Comparison of ENCODE assay signal across 7 mouse cellular contexts in genomic region chr12:101976651-101977403, GRCm38 (mm10). TPM values are rescaled to one million over a fixed set of nuclear protein-coding genes. Genes with fewer than 3 reads are reported as not detected.
DNase-seq lines count a peak whose midpoint lies in the region; ATAC-seq lines count a peak whose summit lies in the region.

No protein-coding gene starts in this region.

- H3K4me3 ChIP-seq in megakaryocyte, embryonic 14.5 days (replicated peaks), result peak overlapping the region; percentile 100
- peak overlapping the region; percentile 88 for H3K4me3 ChIP-seq in embryonic facial prominence, embryonic 14.5 days (ENCODE audit: low read depth, low read length)
- peak overlapping the region; percentile 89 for H3K4me3 ChIP-seq in limb, embryonic 12.5 days (replicated peaks)
- peak overlapping the region; percentile 92 for H3K4me3 ChIP-seq in stomach, embryonic 15.5 days (replicated peaks)

- peak; percentile 14 for DNase-seq in embryonic facial prominence, embryonic 14.5 days (ENCODE audit: low spot score)
- no peak for DNase-seq in layer of hippocampus, postnatal 10 days (ENCODE audit: low spot score in 2 of 2)
- DNase-seq in thymus, postnatal 10 days (ENCODE audit: low spot score in 2 of 2), result no peak

- peaks cover 34% of the 10 kb centered on the region for H3K36me3 ChIP-seq in megakaryocyte, embryonic 14.5 days (replicated peaks; ENCODE audit: low read length)
- H3K36me3 ChIP-seq in embryonic facial prominence, embryonic 14.5 days (ENCODE audit: control insufficient read depth, insufficient read depth, low read length), result 0 out of 2 replicates have a peak, but pooled peaks cover 12% of the 10 kb centered on the region
- peaks cover 7% of the 10 kb centered on the region; the same call in 1 of the 2 replicates for H3K36me3 ChIP-seq in limb, embryonic 12.5 days
- no peaks in the 10 kb centered on the region for H3K36me3 ChIP-seq in stomach, embryonic 15.5 days

- peak overlapping the region; percentile 93 for H3K27ac ChIP-seq in embryonic facial prominence, embryonic 14.5 days (replicated peaks; ENCODE audit: low read depth, low read length)
- peak overlapping the region; percentile 94 for H3K27ac ChIP-seq in limb, embryonic 12.5 days
- H3K27ac ChIP-seq in stomach, embryonic 15.5 days, result peak overlapping the region; percentile 94

- peak overlapping the region; percentile 95 for H3K9ac ChIP-seq in embryonic facial prominence, embryonic 14.5 days (ENCODE audit: low read depth, low read length)
- peak overlapping the region; percentile 92 for H3K9ac ChIP-seq in limb, embryonic 12.5 days (replicated peaks)
- peak overlapping the region; percentile 80; the same call in 1 of the 2 replicates for H3K9ac ChIP-seq in stomach, embryonic 15.5 days

- no peaks in the 10 kb centered on the region for H3K27me3 ChIP-seq in megakaryocyte, embryonic 14.5 days (replicated peaks)
- no peaks in the 10 kb centered on the region for H3K27me3 ChIP-seq in embryonic facial prominence, embryonic 14.5 days (replicated peaks; ENCODE audit: control insufficient read depth, insufficient read depth, low read length)
- no peaks in the 10 kb centered on the region for H3K27me3 ChIP-seq in limb, embryonic 12.5 days
- H3K27me3 ChIP-seq in stomach, embryonic 15.5 days (replicated peaks), result no peaks in the 10 kb centered on the region

- no peaks in the 10 kb centered on the region for H3K9me3 ChIP-seq in megakaryocyte, embryonic 14.5 days
- H3K9me3 ChIP-seq in embryonic facial prominence, embryonic 14.5 days (ENCODE audit: control insufficient read depth, low read length), result no peaks in the 10 kb centered on the region
- no peaks in the 10 kb centered on the region for H3K9me3 ChIP-seq in limb, embryonic 12.5 days
- H3K9me3 ChIP-seq in stomach, embryonic 15.5 days, result no peaks in the 10 kb centered on the region

- H3K4me1 ChIP-seq in megakaryocyte, embryonic 14.5 days, result peaks cover 71% of the 10 kb centered on the region
- peaks cover 8% of the 10 kb centered on the region for H3K4me1 ChIP-seq in embryonic facial prominence, embryonic 14.5 days (ENCODE audit: control insufficient read depth, insufficient read depth, low read length)
- H3K4me1 ChIP-seq in limb, embryonic 12.5 days (replicated peaks), result peaks cover 16% of the 10 kb centered on the region
- H3K4me1 ChIP-seq in stomach, embryonic 15.5 days, result peaks cover 12% of the 10 kb centered on the region

- no peak; the same call in 1 of the 2 replicates for ATAC-seq in megakaryocyte, adult 5-6 weeks (ENCODE audit: poor library complexity, severe bottlenecking)
- no peak; the same call in 1 of the 2 replicates for ATAC-seq in embryonic facial prominence, embryonic 14.5 days (ENCODE audit: low read depth)
- ATAC-seq in limb, embryonic 12.5 days (ENCODE audit: insufficient number of reproducible peaks, insufficient read depth, low FRiP score, low TSS enrichment, low read depth), result no peak
- no peak for ATAC-seq in stomach, embryonic 15.5 days (ENCODE audit: insufficient read depth, low FRiP score, low read depth)

- WGBS in embryonic facial prominence, embryonic 14.5 days, result 15% methylated on average over 13 of the region's 13 CpGs
- WGBS in limb, embryonic 12.5 days, result 28% methylated on average over 13 of the region's 13 CpGs
- WGBS in stomach, embryonic 15.5 days, result 20% methylated on average over 13 of the region's 13 CpGs

- peak overlapping the region; percentile 74 for H3K4me2 ChIP-seq in embryonic facial prominence, embryonic 14.5 days (ENCODE audit: low read depth, low read length)
- peak overlapping the region; percentile 72 for H3K4me2 ChIP-seq in limb, embryonic 12.5 days
- peak overlapping the region; percentile 63 for H3K4me2 ChIP-seq in stomach, embryonic 15.5 days

RNA-seq across cellular contexts. Expression of gene Cpsf2, which starts 1.0 kb away (rescaled TPM):
- polyA plus RNA-seq in megakaryocyte, embryonic 14.5 days (2012; ENCODE audit: insufficient read depth, low replicate concordance), result 2.3 and 4.4 TPM in 2 replicates
- total RNA-seq in megakaryocyte, adult 5-6 weeks (2015), result 28.0 and 29.3 TPM in 2 replicates
- 43.3 and 45.3 TPM in 2 replicates for total RNA-seq in megakaryocyte, adult 5-6 weeks (2017)
- 27.3 and 29.2 TPM in 2 replicates for polyA plus RNA-seq in embryonic facial prominence, embryonic 14.5 days (2014; fragmentation: Nextera tagmentation; extraction: Ambion mirVana)
- 32.3 and 34.4 TPM in 2 replicates for polyA plus RNA-seq in limb, embryonic 12.5 days (2016; fragmentation: Nextera tagmentation; extraction: Ambion mirVana)
- 24.4 and 25.4 TPM in 2 replicates for polyA plus RNA-seq in stomach, embryonic 15.5 days (2015; fragmentation: Nextera tagmentation; extraction: Ambion mirVana)
- total RNA-seq in layer of hippocampus, postnatal 10 days (2021), result 10 to 100 TPM; 35.9 to 36.7 TPM

RNA-seq across cellular contexts. Expression of gene Atxn3, which starts 18.8 kb away (rescaled TPM):
- 0.38 TPM in 1 of 2 replicates, not detected in the other for polyA plus RNA-seq in megakaryocyte, embryonic 14.5 days (2012; ENCODE audit: insufficient read depth, low replicate concordance)
- total RNA-seq in megakaryocyte, adult 5-6 weeks (2015), result 24.4 and 26.8 TPM in 2 replicates
- 51.3 and 53.4 TPM in 2 replicates for total RNA-seq in megakaryocyte, adult 5-6 weeks (2017)
- polyA plus RNA-seq in embryonic facial prominence, embryonic 14.5 days (2014; fragmentation: Nextera tagmentation; extraction: Ambion mirVana), result 11.3 and 13.2 TPM in 2 replicates
- 10.8 and 11.6 TPM in 2 replicates for polyA plus RNA-seq in limb, embryonic 12.5 days (2016; fragmentation: Nextera tagmentation; extraction: Ambion mirVana)
- 11.8 and 14.6 TPM in 2 replicates for polyA plus RNA-seq in stomach, embryonic 15.5 days (2015; fragmentation: Nextera tagmentation; extraction: Ambion mirVana)
- total RNA-seq in layer of hippocampus, postnatal 10 days (2021), result 10 to 100 TPM; 20.4 to 21.9 TPM
